Mouse (Mus musculus): Measurements from ENCODE around the gene Adam12. TPM values are rescaled to one million over a fixed set of nuclear protein-coding genes. Genes with fewer than 3 reads are reported as not detected.
"Not testable (repeated sequence)": the region's sequence is repeated elsewhere in the genome, so short reads cannot be mapped to it uniquely, and the experiment has no call there.

The Adam12 gene
- polyA plus RNA-seq, 1 experiment from 2014 or later, result 3.1 TPM

DNA sequence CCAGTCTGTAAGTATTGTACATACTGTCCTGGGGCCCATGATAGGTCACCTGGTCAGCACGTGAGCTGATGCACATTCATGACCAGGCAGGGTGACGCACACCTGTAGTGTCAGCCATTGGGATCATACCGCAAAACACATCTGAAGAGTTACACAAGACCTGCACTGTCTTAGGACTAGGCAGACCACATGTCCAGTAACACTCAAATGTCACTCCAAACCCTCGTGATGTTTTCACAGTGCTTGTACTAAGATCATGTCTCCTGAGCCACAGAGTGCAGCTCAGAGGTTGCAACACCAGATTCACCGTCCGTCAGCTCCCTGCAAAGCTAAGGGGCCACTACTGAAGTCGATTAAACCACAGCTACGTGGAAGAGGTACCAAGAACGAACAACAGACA is 340.6 kb downstream of the Adam12 start:
- Histone ChIP-seq H3K9me3 (replicated peaks; ENCODE audit: control insufficient read depth, low read length) (no peaks in the 10 kb centered on the region), H3K36me3 (ENCODE audit: control insufficient read depth, insufficient read depth) (no peaks in the 10 kb centered on the region), H3K27me3 (ENCODE audit: control insufficient read depth, insufficient read depth, low read length) (no peaks in the 10 kb centered on the region), H3K27ac (ENCODE audit: low read length) (no peak overlapping the region), H3K9ac (ENCODE audit: low read length) (no peak overlapping the region), H3K4me1 (ENCODE audit: control insufficient read depth, insufficient read depth, low read length) (peaks cover 3% of the 10 kb centered on the region; the same call in 1 of the 2 replicates), H3K4me2 (ENCODE audit: low read depth, low read length) (no peak overlapping the region), H3K4me3 (ENCODE audit: low read length) (no peak overlapping the region)
- ATAC-seq (replicated peaks; ENCODE audit: extremely low read depth, insufficient read depth, low FRiP score), result no peak
- 71% methylated on average over 9 of the region's 9 CpGs for WGBS

DNA sequence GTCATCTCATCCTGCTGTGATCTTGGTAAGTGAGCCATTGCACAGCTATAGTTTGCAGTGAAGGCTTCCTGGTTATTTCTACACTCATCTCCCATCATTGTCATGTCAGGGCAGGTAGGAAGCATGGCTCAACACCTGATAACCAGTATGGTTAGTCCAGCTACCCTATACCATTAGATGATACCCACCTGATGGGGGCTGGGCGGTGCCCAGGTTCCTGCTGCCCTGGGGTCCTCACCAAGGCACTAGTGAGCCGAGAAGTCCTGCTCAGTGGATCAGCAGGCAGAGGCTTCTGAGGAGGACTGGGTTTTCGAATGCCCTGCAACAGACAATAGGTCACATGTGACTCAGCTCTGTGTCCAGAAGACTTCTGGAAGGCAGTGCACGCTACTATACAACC is 342.0 kb downstream of the Adam12 start:
- Histone ChIP-seq H3K4me3 (ENCODE audit: low read length) (no peak overlapping the region), H3K27me3 (ENCODE audit: control insufficient read depth, insufficient read depth, low read length) (no peaks in the 10 kb centered on the region), H3K36me3 (ENCODE audit: control insufficient read depth, insufficient read depth) (no peaks in the 10 kb centered on the region), H3K4me2 (ENCODE audit: low read depth, low read length) (no peak overlapping the region), H3K4me1 (ENCODE audit: control insufficient read depth, insufficient read depth, low read length) (peaks cover 3% of the 10 kb centered on the region; the same call in 1 of the 2 replicates), H3K9me3 (replicated peaks; ENCODE audit: control insufficient read depth, low read length) (no peaks in the 10 kb centered on the region), H3K27ac (ENCODE audit: low read length) (no peak overlapping the region), H3K9ac (ENCODE audit: low read length) (no peak overlapping the region)
- no peak for ATAC-seq (replicated peaks; ENCODE audit: extremely low read depth, insufficient read depth, low FRiP score)
- 94% methylated on average over 4 of the region's 4 CpGs for WGBS

DNA sequence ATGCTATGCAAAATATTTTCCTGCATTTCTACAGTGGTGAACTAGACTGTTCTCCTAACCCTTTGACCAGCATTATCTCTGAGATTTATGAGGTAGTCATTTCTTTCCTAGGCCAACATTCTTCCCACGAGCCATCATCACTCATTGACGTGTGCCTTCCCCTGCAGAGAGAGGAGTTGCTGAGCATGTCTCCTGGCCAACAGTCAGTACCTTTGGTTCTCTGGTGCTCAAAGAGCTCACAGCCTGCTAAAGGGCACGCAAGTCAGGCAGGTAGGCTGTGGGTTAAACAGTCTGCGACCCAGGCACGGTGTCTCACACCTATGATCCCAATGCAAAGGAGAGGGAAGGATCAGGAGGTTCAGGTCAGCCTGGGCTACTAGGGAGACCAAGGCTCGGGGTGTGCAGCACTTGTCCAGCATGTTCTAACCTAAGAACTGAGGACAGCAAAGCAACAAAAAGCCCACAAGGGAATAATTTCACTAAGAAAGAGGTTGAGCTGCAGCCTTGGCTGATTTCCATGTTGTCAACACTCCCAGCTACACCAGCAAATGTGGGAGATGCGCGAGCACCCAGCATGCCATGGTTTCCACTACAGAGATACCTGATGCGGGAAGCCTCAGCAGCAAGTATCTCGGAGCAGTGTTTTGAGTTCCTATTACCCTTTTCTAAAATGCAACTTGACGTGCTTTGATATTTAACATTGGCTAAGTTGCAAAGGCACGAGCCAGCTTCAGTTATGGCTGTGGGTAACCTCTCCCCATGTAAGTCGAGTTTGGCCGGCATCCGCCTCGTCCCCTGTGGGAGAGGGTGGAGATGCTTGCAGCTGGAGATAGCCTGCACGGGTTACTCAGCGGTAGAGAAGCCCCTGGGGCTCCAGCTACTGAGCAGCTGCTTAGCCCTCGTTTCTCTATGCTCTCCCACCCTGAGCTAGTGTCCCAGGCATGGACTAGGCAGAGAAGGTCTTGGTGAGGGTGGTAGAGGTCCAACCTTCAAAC is 342.7 kb downstream of the Adam12 start:
- Histone ChIP-seq H3K27me3 (ENCODE audit: control insufficient read depth, insufficient read depth, low read length) (no peaks in the 10 kb centered on the region), H3K27ac (ENCODE audit: low read length) (no peak overlapping the region), H3K9me3 (replicated peaks; ENCODE audit: control insufficient read depth, low read length) (no peaks in the 10 kb centered on the region), H3K4me3 (ENCODE audit: low read length) (no peak overlapping the region), H3K4me2 (ENCODE audit: low read depth, low read length) (no peak overlapping the region), H3K4me1 (ENCODE audit: control insufficient read depth, insufficient read depth, low read length) (peaks cover 3% of the 10 kb centered on the region; the same call in 1 of the 2 replicates), H3K36me3 (ENCODE audit: control insufficient read depth, insufficient read depth) (no peaks in the 10 kb centered on the region), H3K9ac (ENCODE audit: low read length) (no peak overlapping the region)
- no peak for ATAC-seq (replicated peaks; ENCODE audit: extremely low read depth, insufficient read depth, low FRiP score)
- WGBS, result 67% methylated on average over 19 of the region's 19 CpGs

DNA sequence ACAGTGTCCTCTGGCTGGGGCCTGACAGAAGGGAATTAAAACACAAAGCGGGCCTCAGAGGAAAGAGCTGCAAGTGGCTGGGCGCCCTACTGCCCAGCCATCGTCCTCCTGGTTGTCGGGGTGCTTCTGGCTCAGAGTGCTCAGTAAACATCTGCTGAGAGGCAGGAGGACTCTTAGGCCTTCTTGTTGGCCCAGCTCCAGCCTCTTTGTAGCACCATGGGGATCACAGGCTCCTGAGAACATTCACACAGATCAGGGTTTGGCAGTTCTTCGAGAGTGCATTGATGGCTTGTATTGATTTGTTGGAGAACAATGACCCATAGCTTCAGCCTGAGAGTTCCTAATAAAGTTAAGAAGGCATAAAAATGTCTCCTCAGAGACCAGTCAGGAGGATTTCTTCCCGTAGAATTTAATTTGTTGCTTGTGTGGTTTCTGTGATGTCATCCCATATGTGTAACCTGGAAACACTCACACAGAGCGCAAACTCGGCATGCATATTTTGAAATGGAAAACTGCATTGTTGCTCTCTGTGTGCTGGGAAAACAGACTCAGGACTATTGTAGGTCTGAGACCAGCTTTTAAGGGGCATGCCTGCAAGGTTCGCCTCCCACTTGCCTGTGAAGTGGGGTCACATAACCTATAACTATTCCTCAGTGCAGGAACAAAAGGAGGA is 347.1 kb downstream of the Adam12 start:
- H3K9me3 ChIP-seq (replicated peaks; ENCODE audit: control insufficient read depth, low read length); H3K27me3 ChIP-seq (ENCODE audit: control insufficient read depth, insufficient read depth, low read length); H3K4me1 ChIP-seq (ENCODE audit: control insufficient read depth, insufficient read depth, low read length); H3K27ac ChIP-seq (ENCODE audit: low read length); H3K9ac ChIP-seq (ENCODE audit: low read length); H3K36me3 ChIP-seq (ENCODE audit: control insufficient read depth, insufficient read depth); H3K4me3 ChIP-seq (ENCODE audit: low read length); ATAC-seq (replicated peaks; ENCODE audit: extremely low read depth, insufficient read depth, low FRiP score); H3K4me2 ChIP-seq (ENCODE audit: low read depth, low read length): not testable (repeated sequence)
- 84% methylated on average over 5 of the region's 9 CpGs for WGBS

DNA sequence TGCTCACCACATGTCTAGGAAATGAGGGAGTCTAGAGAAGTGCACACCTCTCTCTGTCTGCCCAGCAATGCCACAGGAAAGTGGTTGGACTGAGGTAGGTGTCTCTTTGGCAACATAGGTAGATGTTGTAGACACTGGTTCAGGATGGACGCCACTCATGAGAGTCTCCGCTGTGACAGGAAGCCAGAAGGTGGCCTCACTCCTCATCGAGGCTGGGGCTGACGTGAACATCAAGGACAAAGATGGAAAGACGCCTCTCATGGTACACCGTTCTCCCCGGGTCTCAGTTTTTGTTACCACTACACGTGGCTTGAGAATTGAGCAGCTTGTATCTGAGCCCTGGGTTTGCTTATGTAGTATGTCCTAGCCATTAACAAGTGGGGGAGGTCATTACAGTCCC is 352.2 kb downstream of the Adam12 start:
- Histone ChIP-seq H3K4me3 (ENCODE audit: low read length) (no peak overlapping the region), H3K27ac (ENCODE audit: low read length) (no peak overlapping the region), H3K4me1 (ENCODE audit: control insufficient read depth, insufficient read depth, low read length) (no peaks in the 10 kb centered on the region), H3K27me3 (ENCODE audit: control insufficient read depth, insufficient read depth, low read length) (no peaks in the 10 kb centered on the region), H3K9ac (ENCODE audit: low read length) (no peak overlapping the region), H3K4me2 (ENCODE audit: low read depth, low read length) (no peak overlapping the region), H3K9me3 (replicated peaks; ENCODE audit: control insufficient read depth, low read length) (no peaks in the 10 kb centered on the region; the same call in 1 of the 2 replicates), H3K36me3 (ENCODE audit: control insufficient read depth, insufficient read depth) (no peaks in the 10 kb centered on the region)
- no peak for ATAC-seq (replicated peaks; ENCODE audit: extremely low read depth, insufficient read depth, low FRiP score)
- WGBS, result 92% methylated on average over 8 of the region's 8 CpGs

DNA sequence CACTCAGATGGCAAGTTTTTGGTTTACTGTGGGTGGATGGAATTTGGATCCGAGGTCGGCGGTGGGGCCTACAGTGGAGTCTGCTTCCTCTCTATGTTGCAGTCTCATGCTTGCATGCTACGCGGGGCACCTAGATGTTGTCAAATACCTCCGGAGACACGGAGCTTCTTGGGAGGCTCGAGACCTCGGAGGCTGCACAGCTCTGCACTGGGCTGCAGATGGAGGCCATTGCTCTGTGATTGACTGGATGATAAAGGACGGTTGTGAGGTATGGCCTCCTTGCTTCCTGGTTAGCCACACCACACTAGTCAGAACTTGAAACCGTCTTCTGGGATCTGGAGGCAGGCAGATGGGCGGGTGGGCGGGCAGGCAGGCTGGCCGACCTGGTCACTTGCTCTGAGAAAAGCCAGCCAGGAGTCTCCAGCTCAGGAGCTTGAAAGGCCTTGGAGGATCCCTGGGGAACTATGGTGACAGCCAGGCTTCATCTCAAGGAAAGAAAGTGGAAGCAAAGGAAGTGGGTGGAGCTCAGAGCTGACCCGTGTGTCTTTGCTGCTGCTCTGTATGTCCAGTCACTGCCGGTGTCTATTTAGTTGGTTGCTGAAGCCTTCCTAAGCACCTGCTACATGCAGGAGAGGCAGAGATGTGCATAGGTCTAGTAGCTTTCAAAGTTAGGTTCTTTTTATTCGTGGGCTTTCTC is 355.2 kb downstream of the Adam12 start:
- no peak for ATAC-seq (replicated peaks; ENCODE audit: extremely low read depth, insufficient read depth, low FRiP score)
- Histone ChIP-seq H3K4me3 (ENCODE audit: low read length) (no peak overlapping the region), H3K4me2 (ENCODE audit: low read depth, low read length) (no peak overlapping the region), H3K27ac (ENCODE audit: low read length) (no peak overlapping the region), H3K27me3 (ENCODE audit: control insufficient read depth, insufficient read depth, low read length) (no peaks in the 10 kb centered on the region), H3K9ac (ENCODE audit: low read length) (no peak overlapping the region), H3K4me1 (ENCODE audit: control insufficient read depth, insufficient read depth, low read length) (no peaks in the 10 kb centered on the region), H3K36me3 (ENCODE audit: control insufficient read depth, insufficient read depth) (no peaks in the 10 kb centered on the region), H3K9me3 (replicated peaks; ENCODE audit: control insufficient read depth, low read length) (no peaks in the 10 kb centered on the region; the same call in 1 of the 2 replicates)
- WGBS, result 72% methylated on average over 17 of the region's 17 CpGs

DNA sequence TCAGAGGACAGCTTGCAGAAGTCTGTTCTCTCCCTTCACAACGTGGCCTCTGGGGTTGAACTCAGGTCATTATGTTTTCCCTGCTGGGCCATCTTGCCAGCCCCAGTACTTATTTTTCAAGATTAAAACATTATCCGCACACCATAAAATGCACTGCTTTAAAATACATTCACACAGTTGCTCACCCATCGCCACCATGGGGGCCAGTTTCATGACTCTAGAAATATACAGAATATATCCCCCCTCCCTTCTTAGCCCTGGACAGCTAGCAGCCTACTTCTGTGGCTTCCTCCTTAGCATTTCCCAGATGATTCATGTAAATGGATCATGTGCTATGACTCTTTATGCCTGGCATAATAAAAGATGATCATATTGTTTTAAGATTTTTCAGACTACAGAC is 355.8 kb downstream of the Adam12 start:
- Histone ChIP-seq H3K36me3 (ENCODE audit: control insufficient read depth, insufficient read depth) (no peaks in the 10 kb centered on the region), H3K27ac (ENCODE audit: low read length) (no peak overlapping the region), H3K4me2 (ENCODE audit: low read depth, low read length) (no peak overlapping the region), H3K4me3 (ENCODE audit: low read length) (no peak overlapping the region), H3K9ac (ENCODE audit: low read length) (no peak overlapping the region), H3K4me1 (ENCODE audit: control insufficient read depth, insufficient read depth, low read length) (no peaks in the 10 kb centered on the region), H3K9me3 (replicated peaks; ENCODE audit: control insufficient read depth, low read length) (no peaks in the 10 kb centered on the region; the same call in 1 of the 2 replicates), H3K27me3 (ENCODE audit: control insufficient read depth, insufficient read depth, low read length) (no peaks in the 10 kb centered on the region)
- no peak for ATAC-seq (replicated peaks; ENCODE audit: extremely low read depth, insufficient read depth, low FRiP score)
- WGBS, result 78% methylated on average over 3 of the region's 3 CpGs

DNA sequence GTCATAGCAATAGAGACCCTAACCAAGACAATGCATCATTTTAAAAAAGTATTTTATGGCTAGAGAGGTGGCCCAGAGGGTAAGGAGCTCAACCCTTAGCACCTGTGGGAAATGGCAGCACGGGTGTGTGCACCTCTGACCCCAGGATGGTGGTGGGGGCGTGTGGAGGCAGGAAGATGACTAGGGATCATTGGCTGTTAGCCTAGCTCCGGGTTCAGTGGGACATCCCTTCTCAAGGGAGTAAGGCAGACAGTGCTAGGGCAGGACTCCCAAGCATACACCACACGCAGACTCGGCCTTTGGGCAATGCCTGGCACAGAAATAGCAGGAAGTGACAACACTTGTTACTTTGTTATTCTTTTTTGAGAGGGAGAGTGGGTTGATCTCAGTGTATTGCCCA is 359.2 kb downstream of the Adam12 start:
- H3K4me2 ChIP-seq (ENCODE audit: low read depth, low read length), result no peak overlapping the region
- H3K9ac ChIP-seq (ENCODE audit: low read length), result no peak overlapping the region
- no peaks in the 10 kb centered on the region for H3K36me3 ChIP-seq (ENCODE audit: control insufficient read depth, insufficient read depth)
- no peaks in the 10 kb centered on the region for H3K9me3 ChIP-seq (replicated peaks; ENCODE audit: control insufficient read depth, low read length)
- no peaks in the 10 kb centered on the region; the same call in 1 of the 2 replicates for H3K27me3 ChIP-seq (ENCODE audit: control insufficient read depth, insufficient read depth, low read length)
- no peak overlapping the region for H3K27ac ChIP-seq (ENCODE audit: low read length)
- 57% methylated on average over 5 of the region's 5 CpGs for WGBS
- no peak for ATAC-seq (replicated peaks; ENCODE audit: extremely low read depth, insufficient read depth, low FRiP score)
- no peaks in the 10 kb centered on the region for H3K4me1 ChIP-seq (ENCODE audit: control insufficient read depth, insufficient read depth, low read length)
- H3K4me3 ChIP-seq (ENCODE audit: low read length), result no peak overlapping the region
